ENCODE assay signal across 11 mouse cellular contexts in the genomic region with DNA sequence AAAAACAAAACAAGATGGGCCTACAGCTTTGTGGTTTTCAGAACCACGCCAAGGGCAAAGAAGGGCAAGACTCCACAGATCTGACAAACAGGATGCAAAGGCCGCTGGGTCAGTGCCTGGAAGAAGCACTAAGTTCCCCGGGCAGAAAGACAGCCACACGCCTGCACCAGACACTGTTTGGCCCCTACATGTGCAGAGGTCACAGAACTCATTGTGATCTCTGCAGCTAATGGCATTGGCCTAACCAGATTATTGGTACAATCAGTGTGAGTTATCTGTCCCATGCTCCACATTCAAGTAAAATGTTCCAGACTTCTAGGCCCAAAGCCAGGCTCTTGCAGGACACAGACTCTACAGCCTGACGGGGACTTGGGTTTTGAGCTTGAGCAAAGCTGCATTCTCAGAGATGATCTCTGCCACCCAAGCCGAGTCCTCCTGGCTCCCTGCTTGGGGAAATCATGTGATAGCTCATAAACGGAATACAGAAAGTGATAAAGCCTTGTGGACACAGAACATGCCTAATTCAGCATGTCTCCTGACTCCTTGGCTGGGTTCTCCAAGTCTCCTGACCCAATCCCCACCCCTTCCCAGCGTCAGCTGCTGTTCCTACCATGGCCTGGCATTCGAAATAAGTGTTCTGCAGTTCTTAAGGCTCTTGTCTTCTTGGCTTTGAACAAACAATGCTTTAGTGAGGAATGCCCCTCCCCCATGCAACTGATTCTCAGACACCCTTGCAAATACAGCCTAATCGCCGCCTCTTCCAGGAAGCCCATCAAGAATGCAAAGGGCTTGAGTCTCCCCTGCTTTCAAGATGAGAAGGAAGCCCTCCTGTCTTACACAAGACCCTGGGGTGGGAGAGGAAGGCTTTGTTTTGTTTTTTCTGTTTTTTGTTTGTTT. TPM values are rescaled to one million over a fixed set of nuclear protein-coding genes. Genes with fewer than 3 reads are reported as not detected.
A peak's percentile ranks its signal among the peaks of the same experiment; 100 is the strongest.
DNase-seq lines count a peak whose midpoint lies in the region; ATAC-seq and TF ChIP-seq lines count a peak whose summit lies in the region.
"Had no signal": no experiment of that assay in that cellular context is flagged by ENCODE, and none has a peak within 500 bp of the region (broad histone marks: within the 10 kb centered on the region; RNA-seq: fewer than 3 reads in every experiment).

No protein-coding gene starts in this region.

- peak; percentile 36 to 68 for DNase-seq in adrenal gland, adult (ENCODE audit: inconsistent age in 2 of 2, low spot score in 1 of 2)
- DNase-seq in adrenal gland, postnatal 4 days (ENCODE audit: low spot score in 2 of 2): no peak
- peak; percentile 68 for DNase-seq in 3134 (ENCODE audit: extremely low read depth, insufficient read length, low spot score)
- DNase-seq in heart, adult 2 months: peak in 1 of 2 experiments; percentile 55
- peak; percentile 68 for DNase-seq in kidney, postnatal 10 days
- DNase-seq in left cerebral cortex, adult 18-20 months (ENCODE audit: low spot score in 2 of 2): no peak
- no peak for DNase-seq in embryo, embryonic 10 days (ENCODE audit: low spot score)

- ATAC-seq in frontal cortex, adult (ENCODE audit: low TSS enrichment): no peak

- H3K4me1 ChIP-seq in heart, adult 2 months (ENCODE audit: control insufficient read depth, insufficient read depth, low read length): peaks cover 8% of the 10 kb centered on the region

- peak overlapping the region; percentile 10 for H3K27ac ChIP-seq in heart, adult 2 months
- H3K27ac ChIP-seq: kidney, postnatal 0 days; macrophage; neural tube, embryonic 12.5 days had no signal

- H3K4me3 ChIP-seq in heart, adult 2 months: no peak overlapping the region
- H3K4me3 ChIP-seq: neural tube, embryonic 12.5 days had no signal

- intact Hi-C loops in heart, adult 2 months (cut with DNase I): no loop called here

- TF ChIP-seq EP300 in heart, adult 2 months (IDR thresholded peaks at IDR 0.05; ENCODE audit: insufficient read depth, low read depth, low read length): 0 out of 2 replicates have a peak, but pooled peaks have one; percentile 42

- 43% methylated on average over 11 of the region's 11 CpGs for WGBS in heart, adult 2 months

- no peak overlapping the region for H3K9ac ChIP-seq in heart, adult 2 months (ENCODE audit: low read depth, low read length)
- H3K9ac ChIP-seq: neural tube, embryonic 12.5 days had no signal

- H3K79me2 ChIP-seq in heart, adult 2 months (replicated peaks; ENCODE audit: control insufficient read depth, insufficient read depth, low read length): no peaks in the 10 kb centered on the region

- H3K36me3 ChIP-seq in heart, adult 2 months (ENCODE audit: control insufficient read depth, insufficient read depth, low read length): no peaks in the 10 kb centered on the region
- H3K36me3 ChIP-seq: neural tube, embryonic 12.5 days had no signal

- TF ChIP-seq POLR2A in heart, adult 2 months (IDR thresholded peaks at IDR 0.05; ENCODE audit: insufficient read depth, low read depth, low read length): no peak

- TF ChIP-seq CTCF in heart, adult 2 months (IDR thresholded peaks at IDR 0.05): no peak

- H3K27me3 ChIP-seq in heart, adult 2 months (ENCODE audit: control insufficient read depth, insufficient read depth, low read length): no peaks in the 10 kb centered on the region
- H3K27me3 ChIP-seq: neural tube, embryonic 12.5 days had no signal

RNA-seq across cellular contexts. Expression of gene Dkk3, which starts 20.1 kb away (rescaled TPM):
- 10 to 100 TPM; 17.3 to 17.7 TPM for total RNA-seq in adrenal gland, postnatal 4 days (2021)
- total RNA-seq in heart, adult 2 months (2021): 10 to 100 TPM; 45.1 to 45.7 TPM
- 48.3 and 52.1 TPM in 2 replicates for polyA plus RNA-seq in heart, adult 2 months (2012; rRNA removed)
- total RNA-seq in left cerebral cortex, adult 18-20 months (2021): 100 to 1,000 TPM; 209 to 215 TPM
- polyA plus RNA-seq: macrophage had no signal

Comparison
In these comparisons a context has a peak if more than half of its experiments do, and no peak if none do; other contexts are left out.
1. DNase-seq: peak in adrenal gland, adult (2 of 2), 3134 (single experiment) and kidney, postnatal 10 days (single experiment); none in adrenal gland, postnatal 4 days (0 of 2), left cerebral cortex, adult 18-20 months (0 of 2) and embryo, embryonic 10 days (single experiment).
2. RNA of gene Dkk3, which starts 20.1 kb away (total RNA-seq): 209 to 215 TPM in left cerebral cortex, adult 18-20 months; 45.1 to 45.7 TPM in heart, adult 2 months and 17.3 to 17.7 TPM in adrenal gland, postnatal 4 days; every median in the first group is over 4 times any median in the second.